Mouse (Mus musculus) thymus, adult 2 months (tissue): ENCODE results near the gene a.

Source experiments
- CTCF ChIP-seq: fragments of 200-500 bp; IDR thresholded peaks from 2 replicates; pipeline ENCODE4 v1.5.1; 2012; ENCODE audit warnings: mild to moderate bottlenecking, control low read depth, low read length, moderate library complexity, borderline replicate concordance; ENCODE audit not compliant: control insufficient read depth, poor library complexity, insufficient read depth; ENCODE audit errors: extremely low read depth
- POLR2A ChIP-seq: fragments of 200-500 bp; IDR thresholded peaks from 2 replicates; pipeline ENCODE4 v1.6.1; 2012; ENCODE audit warnings: mild to moderate bottlenecking, low read length, control low read depth, moderate library complexity; ENCODE audit not compliant: control insufficient read depth, poor library complexity, insufficient read depth; ENCODE audit errors: extremely low read depth

GRCm38 (mm10) chr2:155088264-155088663, 297.1 kb downstream of the a start:
- no peak for TF ChIP-seq POLR2A
- TF ChIP-seq CTCF, result no peak
